Mouse (Mus musculus) midbrain, postnatal 0 days (tissue): Measurements from ENCODE around the gene Zfp319. TPM values are rescaled to one million over a fixed set of nuclear protein-coding genes. Genes with fewer than 3 reads are reported as not detected.

Source experiments
- ATAC-seq: fragments of 200-750 bp; cut with Nextera tagmentation; 2 replicates; pipeline ENCODE4 v1.8.0; 2017; ENCODE audit warnings: moderate number of reproducible peaks, mild to moderate bottlenecking, moderate TSS enrichment, moderate library complexity; ENCODE audit not compliant: low FRiP score
- DNase-seq: peaks from one replicate; pipeline ENCODE4 v3.0.0-alpha.2; 2015; ENCODE audit warnings: low spot score
- H3K27ac ChIP-seq: fragments of 300-500 bp; sonication (generic); 2 replicates; pipeline ENCODE4 v1.5.1; 2014; ENCODE audit warnings: low read depth, mild to moderate bottlenecking, low read length, mixed read lengths
- H3K27me3 ChIP-seq: fragments of 300-500 bp; sonication (generic); 2 replicates; pipeline ENCODE4 v1.6.1; 2014; ENCODE audit warnings: low read length, control low read depth, mixed read lengths; ENCODE audit not compliant: insufficient read depth
- H3K36me3 ChIP-seq: fragments of 300-500 bp; sonication (generic); 2 replicates; pipeline ENCODE4 v1.6.1; 2014; ENCODE audit warnings: low read length, control low read depth, mixed read lengths; ENCODE audit not compliant: insufficient read depth
- H3K4me1 ChIP-seq: fragments of 300-500 bp; sonication (generic); 2 replicates; pipeline ENCODE4 v1.6.1; 2014; ENCODE audit warnings: mild to moderate bottlenecking, control low read depth, antibody characterized with exemption, low read length, mixed read lengths; ENCODE audit not compliant: insufficient read depth
- H3K4me2 ChIP-seq: fragments of 300-500 bp; sonication (generic); 2 replicates; pipeline ENCODE4 v1.6.1; 2014; ENCODE audit warnings: low read depth, mild to moderate bottlenecking, low read length, mixed read lengths; ENCODE audit not compliant: poor library complexity, severe bottlenecking
- H3K4me3 ChIP-seq: fragments of 300-500 bp; sonication (generic); 2 replicates; pipeline ENCODE4 v1.5.1; 2014; ENCODE audit warnings: low read depth, mild to moderate bottlenecking, low read length, moderate library complexity
- H3K9ac ChIP-seq: fragments of 300-500 bp; sonication (generic); replicated peaks from 2 replicates; pipeline ENCODE4 v1.6.1; 2014; ENCODE audit warnings: mild to moderate bottlenecking, low read length, moderate library complexity, mixed read lengths; ENCODE audit not compliant: poor library complexity, severe bottlenecking
- H3K9me3 ChIP-seq: fragments of 300-500 bp; sonication (generic); 2 replicates; pipeline ENCODE4 v1.6.1; 2016; ENCODE audit warnings: low read length, control low read depth
- CTCF ChIP-seq: IDR thresholded peaks from 2 replicates; pipeline ENCODE4 v1.5.1; 2016; ENCODE audit warnings: antibody characterized with exemption, mild to moderate bottlenecking
- WGBS: fragments of 180-500 bp; shearing (Covaris S2); extraction: QIAGEN DNeasy Blood & Tissue Kit; methylation state at CpG from one replicate; pipeline ENCODE4 v1.1.7; 2014; 5-methylcytosine and 5-hydroxymethylcytosine counted together
- polyA plus RNA-seq: library from polyadenylated mRNA; unstranded; fragments of >200 nt; fragmentation: Nextera tagmentation; extraction: Ambion mirVana; gene quantifications from 2 replicates; pipeline ENCODE4 v1.2.1, GENCODE M21; 2015
- total RNA-seq: library from RNA; depleted of rRNA; stranded (reverse); fragments of >200 nt; gene quantifications from 2 replicates; pipeline ENCODE4 v1.2.3, GENCODE M21; 2014

Gene Zfp319
- total and polyA plus RNA-seq, 2 experiments from 2014 or later, result 11.7 to 20.1 TPM

DNA sequence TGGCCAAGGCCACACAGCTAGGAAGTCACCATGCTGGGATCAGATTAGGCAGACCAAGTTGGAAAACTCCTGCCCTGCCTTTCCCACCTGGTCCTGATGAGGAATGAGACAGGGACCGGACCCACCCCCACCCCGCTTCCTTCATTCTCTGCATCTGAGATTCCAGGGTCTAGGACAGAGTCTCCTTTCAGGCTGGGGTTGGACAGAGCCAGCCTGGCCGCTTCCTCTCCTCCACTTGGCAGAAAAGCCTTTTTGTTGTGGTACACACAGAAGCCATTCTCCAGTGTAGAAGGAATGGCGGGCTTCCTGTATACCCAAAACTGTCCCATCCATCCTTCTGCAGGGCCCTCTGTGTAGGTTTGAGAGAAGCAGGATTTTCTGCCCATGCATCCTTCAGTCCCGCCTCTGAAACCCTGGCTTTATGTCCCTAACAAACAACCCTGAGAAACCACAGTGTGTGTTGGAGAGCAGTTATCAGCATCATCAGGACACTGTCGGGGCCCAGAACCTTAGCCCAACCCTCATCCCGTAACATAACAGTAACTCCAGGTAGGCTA is 43.7 kb upstream of the Zfp319 start:
- no peak for ATAC-seq
- Histone ChIP-seq H3K27ac (no peak overlapping the region), H3K27me3 (no peaks in the 10 kb centered on the region), H3K4me2 (no peak overlapping the region), H3K4me3 (no peak overlapping the region), H3K9ac (no peak overlapping the region), H3K36me3 (peaks cover 24% of the 10 kb centered on the region), H3K9me3 (no peaks in the 10 kb centered on the region), H3K4me1 (no peaks in the 10 kb centered on the region)
- peak; percentile 21 for DNase-seq
- 86% methylated on average over 7 of the region's 7 CpGs for whole genome bisulfite sequencing
- no peak for TF ChIP-seq CTCF

DNA sequence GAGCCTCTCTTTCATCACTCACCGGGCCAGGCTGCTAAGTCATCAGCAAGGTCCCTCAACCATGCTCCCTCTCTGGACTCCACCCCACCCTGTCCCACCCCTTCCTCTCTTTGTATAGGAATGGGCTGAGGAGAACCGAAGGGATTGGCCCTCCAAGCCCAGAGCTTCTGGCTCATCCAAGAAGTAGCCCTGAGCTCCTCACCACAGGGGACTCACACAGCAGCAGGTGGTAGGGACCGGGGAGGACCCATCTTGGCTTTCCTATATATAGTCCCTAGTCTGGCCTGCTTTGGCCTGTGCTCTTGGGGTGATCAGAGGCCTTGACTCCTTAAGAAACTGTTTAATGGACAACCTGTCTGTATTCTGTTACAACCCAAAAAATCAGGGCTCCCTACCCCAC is 42.7 kb upstream of the Zfp319 start:
- no peak overlapping the region for H3K9ac ChIP-seq
- DNase-seq (no peak), ATAC-seq (no peak)
- no peak overlapping the region for H3K27ac ChIP-seq
- no peak overlapping the region for H3K4me2 ChIP-seq
- H3K27me3 ChIP-seq, result no peaks in the 10 kb centered on the region
- no peaks in the 10 kb centered on the region for H3K4me1 ChIP-seq
- H3K9me3 ChIP-seq, result no peaks in the 10 kb centered on the region
- 81% methylated on average over 3 of the region's 3 CpGs for WGBS
- TF ChIP-seq CTCF, result no peak
- peaks cover 34% of the 10 kb centered on the region for H3K36me3 ChIP-seq
- H3K4me3 ChIP-seq, result no peak overlapping the region

DNA sequence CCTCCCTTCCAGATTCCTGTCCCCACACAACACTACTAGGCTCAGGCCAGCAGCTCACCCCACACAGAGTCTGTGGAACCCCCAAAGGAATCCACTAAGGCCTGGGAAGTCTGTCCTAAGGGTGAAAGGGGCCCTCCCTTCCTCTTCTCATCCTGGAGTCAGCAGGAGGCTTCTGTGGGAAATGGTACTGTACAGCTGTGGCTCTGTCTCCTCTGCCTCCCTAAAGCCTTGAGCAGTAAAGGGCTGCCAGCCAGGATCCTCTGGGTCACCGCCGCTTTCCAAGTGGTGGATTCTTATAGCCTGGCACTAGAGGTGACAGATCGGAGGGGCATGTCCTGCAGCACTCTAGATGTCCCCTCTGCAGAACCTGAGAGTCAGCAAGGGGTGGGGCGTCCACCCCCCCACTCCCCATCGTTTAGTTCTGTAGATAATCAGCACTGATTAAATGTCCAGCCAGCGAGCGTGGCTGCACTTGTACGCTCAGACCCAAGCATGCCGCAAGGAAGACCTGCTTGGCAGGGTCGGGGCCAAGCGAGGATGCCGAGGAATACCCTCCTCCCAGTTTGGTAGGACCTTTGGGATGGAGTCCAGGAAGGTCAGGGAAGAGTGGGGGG is 41.7 kb upstream of the Zfp319 start:
- no peak for TF ChIP-seq CTCF
- ATAC-seq (no peak), DNase-seq (no peak)
- H3K9ac ChIP-seq, result no peak overlapping the region
- H3K9me3 ChIP-seq, result no peaks in the 10 kb centered on the region
- H3K27me3 ChIP-seq, result no peaks in the 10 kb centered on the region
- no peak overlapping the region for H3K4me3 ChIP-seq
- H3K36me3 ChIP-seq, result peaks cover 35% of the 10 kb centered on the region
- no peak overlapping the region for H3K4me2 ChIP-seq
- WGBS, result 84% methylated on average over 12 of the region's 12 CpGs
- no peaks in the 10 kb centered on the region for H3K4me1 ChIP-seq
- H3K27ac ChIP-seq, result no peak overlapping the region

- peaks cover 35% of the 10 kb centered on the region for H3K36me3 ChIP-seq
- ATAC-seq, result no peak
- no peak for TF ChIP-seq CTCF
- 61% methylated on average over 19 of the region's 20 CpGs for WGBS
- H3K9ac ChIP-seq, result no peak overlapping the region
- no peaks in the 10 kb centered on the region for H3K4me1 ChIP-seq
- H3K4me3 ChIP-seq, result no peak overlapping the region
- no peaks in the 10 kb centered on the region for H3K9me3 ChIP-seq
- H3K27me3 ChIP-seq, result no peaks in the 10 kb centered on the region
- no peak overlapping the region for H3K4me2 ChIP-seq
- no peak overlapping the region for H3K27ac ChIP-seq
- no peak for DNase-seq
Measured at GRCm38 (mm10) chr8:95369581-95370326, 38.0 kb upstream of the Zfp319 start.

- no peaks in the 10 kb centered on the region for H3K9me3 ChIP-seq
- ATAC-seq, result no peak
- no peak overlapping the region for H3K4me2 ChIP-seq
- H3K27me3 ChIP-seq, result no peaks in the 10 kb centered on the region
- TF ChIP-seq CTCF, result no peak
- H3K4me3 ChIP-seq, result no peak overlapping the region
- no peak overlapping the region for H3K27ac ChIP-seq
- H3K4me1 ChIP-seq, result peaks cover 5% of the 10 kb centered on the region
- 99% methylated on average over 2 of the region's 2 CpGs for WGBS
- DNase-seq, result no peak
- no peaks in the 10 kb centered on the region for H3K36me3 ChIP-seq
- no peak overlapping the region for H3K9ac ChIP-seq
Measured at GRCm38 (mm10) chr8:95363849-95364248, 32.1 kb upstream of the Zfp319 start.

DNA sequence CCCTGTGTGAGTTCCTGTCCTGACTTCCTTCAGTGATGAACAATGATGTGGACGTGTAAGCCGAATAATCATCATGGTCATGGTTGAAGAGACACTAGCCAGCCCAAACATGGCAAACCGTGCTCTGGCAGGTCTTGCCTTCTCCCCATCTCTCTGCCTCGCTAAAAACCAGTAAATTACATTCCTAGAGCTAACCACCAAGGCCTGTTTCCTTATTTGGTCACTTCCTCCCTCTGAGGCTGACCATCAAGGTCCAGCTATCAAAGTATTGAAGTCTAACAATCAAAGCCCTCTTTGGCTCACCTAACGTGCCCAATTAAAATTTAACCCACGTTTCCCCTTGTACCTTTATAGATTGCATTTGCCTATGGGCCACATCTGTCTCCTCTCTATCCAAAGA is 30.5 kb upstream of the Zfp319 start:
- no peak overlapping the region for H3K27ac ChIP-seq
- no peak for TF ChIP-seq CTCF
- WGBS, result 75% methylated on average over 6 of the region's 6 CpGs
- no peak overlapping the region for H3K4me2 ChIP-seq
- no peaks in the 10 kb centered on the region for H3K36me3 ChIP-seq
- H3K4me1 ChIP-seq, result peaks cover 5% of the 10 kb centered on the region
- H3K9me3 ChIP-seq, result no peaks in the 10 kb centered on the region
- no peak overlapping the region for H3K4me3 ChIP-seq
- no peak overlapping the region for H3K9ac ChIP-seq
- ATAC-seq (no peak), DNase-seq (no peak)
- no peaks in the 10 kb centered on the region for H3K27me3 ChIP-seq
